19 mouse cellular contexts compared by ENCODE assay signal in genomic region chr11:18571557-18572209, GRCm38 (mm10).
"Had no signal": no experiment of that assay in that cellular context is flagged by ENCODE, and none has a peak within 500 bp of the region (broad histone marks: within the 10 kb centered on the region; RNA-seq: fewer than 3 reads in every experiment).

No protein-coding gene starts in this region.

- H3K4me1 ChIP-seq: liver, embryonic 12.5 days; lung, embryonic 15.5 days; megakaryocyte, embryonic 14.5 days; midbrain, embryonic 10.5 days; midbrain, embryonic 12.5 days; neural tube, embryonic 12.5 days had no signal

- H3K4me3 ChIP-seq: liver, embryonic 12.5 days; lung, embryonic 15.5 days; megakaryocyte, embryonic 14.5 days; midbrain, embryonic 10.5 days; midbrain, embryonic 12.5 days; myocyte; neural tube, embryonic 12.5 days had no signal

- ATAC-seq: liver, embryonic 12.5 days; lung, postnatal 0 days; midbrain, embryonic 16.5 days had no signal

- H3K9ac ChIP-seq: liver, embryonic 12.5 days; liver, embryonic 14.5 days; lung, embryonic 15.5 days; midbrain, embryonic 12.5 days; neural tube, embryonic 12.5 days had no signal

- H3K36me3 ChIP-seq: liver, embryonic 12.5 days; lung, embryonic 15.5 days; midbrain, embryonic 10.5 days; midbrain, embryonic 12.5 days; neural tube, embryonic 12.5 days had no signal

- H3K27me3 ChIP-seq: liver, embryonic 12.5 days; lung, embryonic 15.5 days; megakaryocyte, embryonic 14.5 days; midbrain, embryonic 12.5 days; neural tube, embryonic 12.5 days had no signal

- H3K27ac ChIP-seq: liver, embryonic 12.5 days; liver, embryonic 14.5 days; lung, embryonic 15.5 days; midbrain, embryonic 10.5 days; midbrain, embryonic 12.5 days; neural tube, embryonic 12.5 days had no signal

- H3K4me2 ChIP-seq: liver, embryonic 12.5 days; lung, embryonic 15.5 days; midbrain, embryonic 12.5 days; neural tube, embryonic 12.5 days had no signal

- DNase-seq: lung, adult 18-20 months; lung, postnatal 4 days; midbrain, embryonic 14.5 days; right cerebral cortex, adult 18-20 months; right cerebral cortex, postnatal 25 days; right cerebral cortex, postnatal 4 days; thymus, adult 18-20 months; thymus, postnatal 14 days; thymus, postnatal 36 days had no signal

- H3K9me3 ChIP-seq: liver, embryonic 12.5 days; lung, embryonic 15.5 days; megakaryocyte, embryonic 14.5 days; midbrain, embryonic 10.5 days; midbrain, embryonic 12.5 days; neural tube, embryonic 12.5 days had no signal
